Mouse (Mus musculus) hindbrain, postnatal 0 days (tissue): ENCODE data around the gene Uqcrc1. TPM values are rescaled to one million over a fixed set of nuclear protein-coding genes. Genes with fewer than 3 reads are reported as not detected.

Source experiments
- ATAC-seq: fragments of 200-750 bp; cut with Nextera tagmentation; 2 replicates; pipeline ENCODE4 v1.8.0; 2017; ENCODE audit warnings: mild to moderate bottlenecking, moderate TSS enrichment, moderate library complexity
- DNase-seq: peaks from one replicate; pipeline ENCODE4 v3.0.0-alpha.2; 2015; ENCODE audit warnings: low spot score
- H3K27ac ChIP-seq: fragments of 300-500 bp; sonication (generic); 2 replicates; pipeline ENCODE4 v1.5.1; 2014; ENCODE audit warnings: mild to moderate bottlenecking
- H3K27me3 ChIP-seq: fragments of 300-500 bp; sonication (generic); 2 replicates; pipeline ENCODE4 v1.6.1; 2014; ENCODE audit warnings: low read length, mixed read lengths; ENCODE audit not compliant: insufficient read depth
- H3K36me3 ChIP-seq: fragments of 300-500 bp; sonication (generic); 2 replicates; pipeline ENCODE4 v1.6.1; 2014; ENCODE audit warnings: low read length, mixed read lengths; ENCODE audit not compliant: insufficient read depth
- H3K4me1 ChIP-seq: fragments of 300-500 bp; sonication (generic); 2 replicates; pipeline ENCODE4 v1.6.1; 2014; ENCODE audit warnings: antibody characterized with exemption, low read length, mixed read lengths; ENCODE audit not compliant: insufficient read depth
- H3K4me2 ChIP-seq: fragments of 300-500 bp; sonication (generic); 2 replicates; pipeline ENCODE4 v1.6.1; 2014; ENCODE audit warnings: low read depth, mild to moderate bottlenecking, low read length, moderate library complexity, mixed read lengths
- H3K4me3 ChIP-seq: fragments of 300-500 bp; sonication (generic); 2 replicates; pipeline ENCODE4 v1.5.1; 2014; ENCODE audit warnings: low read length
- H3K9ac ChIP-seq: fragments of 300-500 bp; sonication (generic); replicated peaks from 2 replicates; pipeline ENCODE4 v1.6.1; 2014; ENCODE audit warnings: mild to moderate bottlenecking, low read length, moderate library complexity, mixed read lengths
- H3K9me3 ChIP-seq: fragments of 300-500 bp; sonication (generic); 2 replicates; pipeline ENCODE4 v1.6.1; 2016; ENCODE audit warnings: low read length, mixed read lengths
- CTCF ChIP-seq: IDR thresholded peaks from 2 replicates; pipeline ENCODE4 v1.5.1; 2016; ENCODE audit warnings: antibody characterized with exemption, control low read depth, low read depth
- WGBS: fragments of 180-500 bp; shearing (Covaris S2); extraction: QIAGEN DNeasy Blood & Tissue Kit; methylation state at CpG from one replicate; pipeline ENCODE4 v1.1.7; 2014; 5-methylcytosine and 5-hydroxymethylcytosine counted together
- polyA plus RNA-seq: library from polyadenylated mRNA; unstranded; fragments of >200 nt; fragmentation: Nextera tagmentation; extraction: Ambion mirVana; gene quantifications from 2 replicates; pipeline ENCODE4 v1.2.1, GENCODE M21; 2015
- total RNA-seq: library from RNA; depleted of rRNA; stranded (reverse); fragments of >200 nt; gene quantifications from 2 replicates; pipeline ENCODE4 v1.2.3, GENCODE M21; 2014

The Uqcrc1 gene
- total and polyA plus RNA-seq, 2 experiments from 2014 or later: 483 to 592 TPM

- Histone ChIP-seq H3K36me3 (0 out of 2 replicates have a peak, but pooled peaks cover 3% of the 10 kb centered on the region), H3K4me3 (no peak overlapping the region), H3K4me2 (no peak overlapping the region), H3K27me3 (no peaks in the 10 kb centered on the region), H3K9me3 (no peaks in the 10 kb centered on the region), H3K27ac (no peak overlapping the region), H3K4me1 (no peaks in the 10 kb centered on the region), H3K9ac (no peak overlapping the region)
- TF ChIP-seq CTCF: no peak
- DNase-seq (no peak), ATAC-seq (no peak)
- 84% methylated on average over 11 of the region's 11 CpGs for WGBS
Measured at GRCm38 (mm10) chr9:108955241-108955640, 18.8 kb downstream of the Uqcrc1 start.

- ATAC-seq (no peak), DNase-seq (no peak)
- Histone ChIP-seq H3K27me3 (no peaks in the 10 kb centered on the region), H3K4me2 (no peak overlapping the region), H3K9ac (no peak overlapping the region), H3K27ac (no peak overlapping the region), H3K4me3 (no peak overlapping the region), H3K9me3 (no peaks in the 10 kb centered on the region), H3K36me3 (no peaks in the 10 kb centered on the region), H3K4me1 (no peaks in the 10 kb centered on the region)
- 87% methylated on average over 11 of the region's 11 CpGs for WGBS
- no peak for TF ChIP-seq CTCF
Measured at GRCm38 (mm10) chr9:108955846-108956245, 19.4 kb downstream of the Uqcrc1 start.

DNA sequence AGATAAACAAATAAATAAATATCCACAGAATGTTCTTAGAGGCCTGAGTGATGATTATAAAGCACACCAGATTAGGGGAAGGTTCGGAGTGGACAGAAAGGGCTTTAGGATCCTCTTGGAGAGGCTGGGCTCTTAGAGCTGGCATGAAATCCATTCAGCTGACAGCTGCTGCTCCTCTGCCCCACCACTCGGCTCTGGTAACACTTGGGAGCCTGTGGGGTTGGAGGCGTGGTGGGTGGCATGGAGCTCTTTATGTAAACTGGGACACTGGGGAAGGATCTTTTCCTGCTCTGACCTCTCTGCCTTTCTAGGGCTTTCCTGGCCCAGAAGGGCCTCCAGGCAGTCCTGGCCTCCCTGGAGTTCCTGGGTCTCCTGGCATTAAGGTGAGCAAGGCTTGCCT lies 27.1 kb downstream of the Uqcrc1 start:
- Histone ChIP-seq H3K27ac (no peak overlapping the region), H3K36me3 (no peaks in the 10 kb centered on the region), H3K9me3 (no peaks in the 10 kb centered on the region), H3K4me2 (no peak overlapping the region), H3K4me1 (no peaks in the 10 kb centered on the region), H3K27me3 (no peaks in the 10 kb centered on the region), H3K4me3 (no peak overlapping the region), H3K9ac (no peak overlapping the region)
- 65% methylated on average over 3 of the region's 3 CpGs for WGBS
- no peak for TF ChIP-seq CTCF
- no peak for DNase-seq
- no peak for ATAC-seq

DNA sequence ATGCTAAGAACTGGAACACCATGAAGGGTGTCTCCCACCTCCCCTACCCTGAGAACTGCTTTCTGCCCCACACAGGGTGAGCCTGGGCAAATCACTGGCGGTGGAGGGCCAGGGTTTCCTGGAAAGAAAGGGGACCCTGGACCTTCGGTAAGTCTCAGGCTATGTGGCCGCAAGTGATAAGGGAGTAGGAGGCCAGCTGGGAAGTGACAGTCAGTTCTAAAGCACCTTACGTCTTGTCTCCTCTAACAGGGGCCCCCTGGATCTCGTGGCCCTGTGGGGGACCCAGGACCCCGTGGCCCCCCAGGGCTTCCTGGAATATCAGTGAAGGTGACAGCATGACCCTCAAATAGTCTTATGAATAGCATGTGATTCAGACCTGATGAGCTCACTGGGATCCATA lies 27.9 kb downstream of the Uqcrc1 start:
- DNase-seq (no peak), ATAC-seq (no peak)
- Histone ChIP-seq H3K9me3 (no peaks in the 10 kb centered on the region), H3K27ac (no peak overlapping the region), H3K27me3 (no peaks in the 10 kb centered on the region), H3K4me3 (no peak overlapping the region), H3K4me1 (no peaks in the 10 kb centered on the region), H3K9ac (no peak overlapping the region), H3K4me2 (no peak overlapping the region), H3K36me3 (no peaks in the 10 kb centered on the region)
- 73% methylated on average over 6 of the region's 6 CpGs for WGBS
- no peak for TF ChIP-seq CTCF

DNA sequence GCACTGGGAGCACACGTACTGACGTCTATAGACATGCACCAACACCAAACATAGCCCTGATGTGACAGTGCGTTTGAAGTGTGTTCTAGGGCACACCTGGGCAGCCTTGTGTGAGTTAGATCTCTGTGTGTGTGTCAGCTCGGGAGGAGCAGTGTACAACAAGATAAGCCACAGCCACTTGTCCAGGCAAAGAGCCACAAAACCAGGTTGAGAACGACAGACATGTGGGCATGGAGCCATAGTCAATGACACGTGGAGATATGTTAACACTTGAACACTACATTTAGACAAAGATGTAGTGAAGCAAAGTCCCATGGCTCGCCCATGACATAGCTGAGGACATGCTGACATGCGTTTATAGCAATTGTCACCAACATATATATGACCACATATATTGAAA lies 34.2 kb downstream of the Uqcrc1 start:
- TF ChIP-seq CTCF: no peak
- 81% methylated on average over 8 of the region's 8 CpGs for WGBS
- ATAC-seq: no peak

GRCm38 (mm10) chr9:108976483-108976882 lies 40.0 kb downstream of the Uqcrc1 start:
- Histone ChIP-seq H3K4me1 (no peaks in the 10 kb centered on the region), H3K4me3 (no peak overlapping the region), H3K9ac (no peak overlapping the region), H3K36me3 (no peaks in the 10 kb centered on the region), H3K27me3 (no peaks in the 10 kb centered on the region), H3K27ac (no peak overlapping the region), H3K9me3 (no peaks in the 10 kb centered on the region), H3K4me2 (no peak overlapping the region)
- ATAC-seq: no peak
- DNase-seq: no peak
- WGBS: 84% methylated on average over 9 of the region's 9 CpGs
- TF ChIP-seq CTCF: no peak

More for the DNA sequence above, 34.2 kb downstream of the Uqcrc1 start:
- H3K9me3 ChIP-seq: no peaks in the 10 kb centered on the region
- no peak overlapping the region for H3K27ac ChIP-seq
- no peak overlapping the region for H3K4me3 ChIP-seq
- H3K4me1 ChIP-seq: no peaks in the 10 kb centered on the region
- no peak overlapping the region for H3K9ac ChIP-seq
- H3K4me2 ChIP-seq: no peak overlapping the region
- H3K36me3 ChIP-seq: no peaks in the 10 kb centered on the region
- no peak for DNase-seq
- no peaks in the 10 kb centered on the region for H3K27me3 ChIP-seq

GRCm38 (mm10) chr9:108977966-108978365 lies 41.5 kb downstream of the Uqcrc1 start:
- H3K27ac ChIP-seq: no peak overlapping the region
- ATAC-seq (no peak), DNase-seq (no peak)
- WGBS: 80% methylated on average over 7 of the region's 7 CpGs
- H3K36me3 ChIP-seq: no peaks in the 10 kb centered on the region
- H3K9me3 ChIP-seq: no peaks in the 10 kb centered on the region
- H3K4me2 ChIP-seq: no peak overlapping the region
- H3K27me3 ChIP-seq: no peaks in the 10 kb centered on the region
- H3K4me1 ChIP-seq: no peaks in the 10 kb centered on the region
- no peak overlapping the region for H3K9ac ChIP-seq
- no peak overlapping the region for H3K4me3 ChIP-seq
- TF ChIP-seq CTCF: no peak
